Mouse (Mus musculus): ENCODE measurements at regions not wholly inside any gene's neighbourhood (a gene's known extent, or its start where the extent isn't known, plus 50 kb on each side); places are given as distances from the start of the nearest gene placed in this dataset.

DNA sequence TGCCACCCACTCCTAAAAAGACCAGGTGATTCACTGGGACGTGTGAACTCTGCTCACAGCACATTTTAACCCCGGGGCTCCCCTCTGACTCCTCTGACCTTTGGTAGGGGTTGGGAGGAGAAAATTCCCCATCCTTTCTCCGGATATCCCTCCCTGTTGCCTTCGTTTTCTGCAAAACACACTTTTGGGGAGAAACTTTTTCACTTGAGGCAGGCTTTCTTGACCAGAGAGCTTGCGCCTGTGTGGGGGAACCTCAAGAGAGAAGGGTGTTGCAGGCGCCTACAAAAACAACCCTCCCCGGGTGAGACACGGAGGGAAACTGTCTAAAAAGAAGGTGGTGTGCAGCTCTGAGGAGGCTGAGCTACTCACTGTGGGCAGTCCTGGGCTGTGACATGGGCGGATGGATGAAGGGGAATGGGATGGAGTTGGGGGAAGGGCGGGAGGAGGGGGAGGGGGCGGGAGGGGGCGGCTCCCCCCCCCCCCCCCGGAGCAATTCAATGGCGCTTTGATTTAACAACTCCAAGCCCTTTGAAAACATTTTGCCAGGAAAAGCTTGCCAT is 65.1 kb downstream of the Tmem174 start:
- no peak for TF ChIP-seq CTCF (conservative IDR thresholded peaks at IDR 0.05; ENCODE audit: low read length)
- TF ChIP-seq NANOG (IDR thresholded peaks at IDR 0.05; ENCODE audit: borderline replicate concordance, low read length) = no peak
- TF ChIP-seq POU5F1 (IDR thresholded peaks at IDR 0.05; ENCODE audit: borderline replicate concordance, low read length) = no peak
